Mouse (Mus musculus) forebrain, embryonic 12.5 days (tissue): ENCODE results near the gene Anapc5. TPM values are rescaled to one million over a fixed set of nuclear protein-coding genes. Genes with fewer than 3 reads are reported as not detected.

Experiments used
- ATAC-seq: fragments of 200-750 bp; cut with Nextera tagmentation; 2 replicates; pipeline ENCODE4 v1.8.0; 2017; ENCODE audit warnings: moderate TSS enrichment; ENCODE audit not compliant: low FRiP score
- H3K27ac ChIP-seq: fragments of 300-500 bp; sonication (generic); 2 replicates; pipeline ENCODE4 v1.5.1; 2016; ENCODE audit warnings: mild to moderate bottlenecking
- H3K27me3 ChIP-seq: fragments of 300-500 bp; sonication (generic); 2 replicates; pipeline ENCODE4 v1.6.1; 2016; ENCODE audit warnings: mild to moderate bottlenecking
- H3K36me3 ChIP-seq: fragments of 300-500 bp; sonication (generic); replicated peaks from 2 replicates; pipeline ENCODE4 v1.6.1; 2016; ENCODE audit warnings: mild to moderate bottlenecking
- H3K4me1 ChIP-seq: fragments of 300-500 bp; sonication (generic); 2 replicates; pipeline ENCODE4 v1.6.1; 2016
- H3K4me2 ChIP-seq: fragments of 300-500 bp; sonication (generic); 2 replicates; pipeline ENCODE4 v1.6.1; 2016; ENCODE audit warnings: mild to moderate bottlenecking, moderate library complexity
- H3K4me3 ChIP-seq: fragments of 300-500 bp; sonication (generic); replicated peaks from 2 replicates; pipeline ENCODE4 v1.5.1; 2016; ENCODE audit warnings: mild to moderate bottlenecking
- H3K9ac ChIP-seq: fragments of 300-500 bp; sonication (generic); 2 replicates; pipeline ENCODE4 v1.6.1; 2016; ENCODE audit warnings: mild to moderate bottlenecking
- H3K9me3 ChIP-seq: fragments of 300-500 bp; sonication (generic); 2 replicates; pipeline ENCODE4 v1.6.1; 2016
- WGBS: fragments of 180-500 bp; shearing (Covaris S2); methylation state at CpG from one replicate; pipeline ENCODE4 v1.1.7; 2016; 5-methylcytosine and 5-hydroxymethylcytosine counted together
- polyA plus RNA-seq: library from polyadenylated mRNA; unstranded; fragments of >200 nt; fragmentation: Nextera tagmentation; extraction: Ambion mirVana; gene quantifications from 2 replicates; pipeline ENCODE4 v1.2.1, GENCODE M21; 2016

Gene Anapc5
- polyA plus RNA-seq, 1 experiment from 2014 or later: 563 TPM

DNA sequence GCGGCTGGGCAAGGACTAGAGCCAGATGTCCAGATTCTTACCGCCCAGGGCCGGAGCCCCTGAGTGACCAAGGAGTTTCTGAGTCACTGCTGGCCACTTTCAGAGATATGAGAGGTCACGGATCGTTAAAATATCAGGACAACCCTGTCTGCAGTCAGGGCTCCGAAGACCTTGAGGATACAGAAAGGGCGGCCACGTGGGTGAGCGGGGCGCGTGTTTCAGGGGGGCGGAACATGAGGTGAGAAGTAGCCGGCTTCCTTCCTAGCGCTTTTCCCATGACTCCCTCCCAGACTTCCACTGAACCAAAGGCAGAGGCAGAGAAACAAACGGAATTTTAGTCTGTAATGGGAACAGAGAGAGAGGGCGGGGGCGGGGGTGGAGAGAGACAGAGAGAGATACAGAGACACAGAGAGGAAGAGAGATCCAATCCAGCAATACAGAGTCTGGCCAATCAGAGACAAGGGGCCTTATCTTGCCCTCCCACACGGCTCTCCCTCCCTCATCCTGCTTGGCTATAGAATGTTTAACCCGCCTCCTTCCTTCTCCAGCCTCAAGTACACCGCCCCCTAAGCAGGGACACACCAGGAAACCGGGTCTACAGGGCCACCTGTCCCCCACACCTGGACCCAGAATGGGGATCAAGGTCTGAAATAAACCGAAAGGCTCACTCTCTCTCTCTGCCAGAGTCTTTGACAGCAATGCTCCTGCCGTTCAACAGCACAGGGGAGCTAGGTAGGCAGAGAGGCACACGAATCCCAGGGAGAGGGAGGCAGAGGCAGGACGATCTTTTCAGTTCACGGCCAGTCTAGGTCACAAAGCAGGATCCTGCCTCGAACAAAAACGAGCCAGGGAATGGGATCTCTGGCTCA lies 46.2 kb downstream of the Anapc5 start:
- Histone ChIP-seq H3K27me3 (no peaks in the 10 kb centered on the region), H3K4me3 (no peak overlapping the region), H3K9me3 (0 out of 2 replicates have a peak, but pooled peaks cover 4% of the 10 kb centered on the region), H3K9ac (no peak overlapping the region), H3K4me2 (no peak overlapping the region), H3K36me3 (peaks cover 6% of the 10 kb centered on the region; the same call in 1 of the 2 replicates), H3K27ac (no peak overlapping the region), H3K4me1 (peaks cover 18% of the 10 kb centered on the region)
- 81% methylated on average over 28 of the region's 28 CpGs for WGBS
- no peak for ATAC-seq

DNA sequence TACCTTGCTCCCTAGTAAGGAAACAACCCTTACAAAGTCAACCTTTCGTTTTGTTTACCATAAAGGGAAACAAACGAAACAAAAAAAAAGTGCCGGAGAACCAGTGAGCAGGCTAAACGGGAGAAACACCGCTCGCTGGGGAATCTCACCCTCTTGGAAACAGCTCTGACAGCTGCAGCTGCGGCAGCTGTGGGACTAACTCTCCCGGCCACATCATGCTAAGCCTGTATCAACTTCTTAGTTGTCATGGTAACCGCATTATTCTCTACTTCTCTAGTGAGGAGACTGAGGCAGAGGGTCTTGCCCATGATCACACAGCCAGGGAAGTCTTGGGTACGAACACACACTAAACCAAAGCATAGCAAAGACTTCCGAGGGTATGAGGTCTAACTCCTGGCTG lies 47.4 kb downstream of the Anapc5 start:
- 78% methylated on average over 11 of the region's 11 CpGs for WGBS
- Histone ChIP-seq H3K9ac (no peak overlapping the region), H3K4me1 (peaks cover 12% of the 10 kb centered on the region), H3K9me3 (0 out of 2 replicates have a peak, but pooled peaks cover 4% of the 10 kb centered on the region), H3K4me3 (no peak overlapping the region), H3K27me3 (no peaks in the 10 kb centered on the region), H3K27ac (no peak overlapping the region), H3K4me2 (no peak overlapping the region), H3K36me3 (peaks cover 8% of the 10 kb centered on the region; the same call in 1 of the 2 replicates)
- no peak for ATAC-seq

GRCm38 (mm10) chr5:122771428-122771827 lies 49.7 kb downstream of the Anapc5 start:
- no peak overlapping the region for H3K9ac ChIP-seq
- H3K4me3 ChIP-seq: no peak overlapping the region
- 93% methylated on average over 9 of the region's 9 CpGs for WGBS
- peaks cover 8% of the 10 kb centered on the region; the same call in 1 of the 2 replicates for H3K36me3 ChIP-seq
- H3K9me3 ChIP-seq: 0 out of 2 replicates have a peak, but pooled peaks cover 4% of the 10 kb centered on the region
- no peak overlapping the region for H3K27ac ChIP-seq
- H3K4me2 ChIP-seq: no peak overlapping the region
- ATAC-seq: no peak
- no peaks in the 10 kb centered on the region for H3K27me3 ChIP-seq
- H3K4me1 ChIP-seq: 0 out of 2 replicates have a peak, but pooled peaks cover 5% of the 10 kb centered on the region

DNA sequence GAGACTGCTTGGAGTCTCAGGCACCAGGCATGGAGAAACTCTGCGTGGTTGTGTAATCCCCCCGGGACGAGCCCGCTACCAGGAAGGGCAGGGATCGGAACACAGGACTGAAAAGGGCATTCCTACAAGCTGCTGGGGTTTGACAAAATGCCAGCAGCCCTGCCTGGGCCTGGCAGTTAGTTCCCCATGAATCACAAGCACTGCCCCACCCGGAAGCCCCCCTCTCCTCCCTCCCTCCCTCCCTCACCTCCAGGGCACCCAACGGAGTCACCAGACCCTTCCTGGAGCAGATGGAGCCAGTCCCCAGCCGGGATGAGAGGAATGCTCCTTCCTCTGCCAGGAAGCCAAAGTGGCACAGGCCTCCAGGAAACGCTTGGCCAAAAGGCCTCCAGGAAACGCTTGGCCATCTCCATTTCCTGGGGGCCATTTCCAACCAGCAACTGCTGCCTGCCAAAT lies 50.3 kb downstream of the Anapc5 start:
- 0 out of 2 replicates have a peak, but pooled peaks cover 5% of the 10 kb centered on the region for H3K4me1 ChIP-seq
- no peak overlapping the region for H3K4me3 ChIP-seq
- 0 out of 2 replicates have a peak, but pooled peaks cover 4% of the 10 kb centered on the region for H3K9me3 ChIP-seq
- 78% methylated on average over 10 of the region's 10 CpGs for WGBS
- ATAC-seq: no peak
- peaks cover 8% of the 10 kb centered on the region; the same call in 1 of the 2 replicates for H3K36me3 ChIP-seq
- H3K27ac ChIP-seq: no peak overlapping the region
- H3K9ac ChIP-seq: no peak overlapping the region
- H3K27me3 ChIP-seq: no peaks in the 10 kb centered on the region
- H3K4me2 ChIP-seq: no peak overlapping the region

DNA sequence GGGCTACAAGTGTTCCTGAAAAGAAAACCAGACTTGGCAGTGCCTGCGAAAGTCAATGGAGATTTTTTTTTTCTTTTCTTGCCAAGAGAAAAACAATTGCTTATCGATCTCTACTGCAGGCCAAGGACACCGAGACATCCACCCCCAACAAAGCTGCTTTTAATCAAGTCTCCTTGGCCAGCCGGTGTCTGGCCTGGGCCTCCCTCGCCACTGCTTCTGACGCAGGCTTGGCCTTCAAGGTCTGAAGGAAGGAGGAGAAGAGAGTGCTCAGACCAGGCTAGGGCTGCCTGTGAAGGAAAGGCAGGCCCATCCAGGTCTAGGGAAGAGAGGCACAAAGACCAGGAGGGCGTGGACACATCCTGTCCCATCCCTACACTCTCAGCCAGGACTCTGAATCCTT lies 50.8 kb downstream of the Anapc5 start:
- ATAC-seq: no peak
- 0 out of 2 replicates have a peak, but pooled peaks cover 4% of the 10 kb centered on the region for H3K9me3 ChIP-seq
- peaks cover 8% of the 10 kb centered on the region; the same call in 1 of the 2 replicates for H3K36me3 ChIP-seq
- WGBS: 86% methylated on average over 7 of the region's 7 CpGs
- no peak overlapping the region for H3K4me3 ChIP-seq
- no peak overlapping the region for H3K4me2 ChIP-seq
- H3K27me3 ChIP-seq: no peaks in the 10 kb centered on the region
- no peak overlapping the region for H3K9ac ChIP-seq
- H3K27ac ChIP-seq: no peak overlapping the region
- H3K4me1 ChIP-seq: 0 out of 2 replicates have a peak, but pooled peaks cover 5% of the 10 kb centered on the region

DNA sequence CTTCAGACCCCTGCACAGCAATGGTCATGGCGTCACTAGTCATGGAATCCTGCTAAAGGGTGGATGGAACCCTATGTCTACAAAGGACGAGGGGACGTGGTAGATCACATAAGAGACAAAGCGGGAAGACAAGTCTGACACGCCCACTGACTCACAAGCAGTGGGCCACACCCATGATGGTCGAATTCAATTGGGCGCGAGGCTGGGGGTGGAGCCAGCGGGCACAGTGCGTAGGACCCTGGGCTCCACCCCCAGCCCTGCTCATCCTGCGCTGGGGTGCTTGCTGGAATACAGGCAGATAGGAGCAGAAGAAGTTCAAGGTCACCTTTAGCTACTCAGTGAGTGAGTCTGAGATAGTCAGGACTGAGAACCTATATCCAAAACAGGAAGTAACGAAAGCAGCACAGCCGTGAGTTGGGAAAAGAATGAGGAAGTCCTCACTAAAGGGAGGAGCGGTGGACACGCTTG lies 52.0 kb downstream of the Anapc5 start:
- WGBS: 88% methylated on average over 15 of the region's 15 CpGs
- 0 out of 2 replicates have a peak, but pooled peaks cover 5% of the 10 kb centered on the region for H3K4me1 ChIP-seq
- H3K36me3 ChIP-seq: peaks cover 8% of the 10 kb centered on the region; the same call in 1 of the 2 replicates
- H3K27ac ChIP-seq: no peak overlapping the region
- no peak overlapping the region for H3K9ac ChIP-seq
- H3K9me3 ChIP-seq: 0 out of 2 replicates have a peak, but pooled peaks cover 4% of the 10 kb centered on the region
- no peak for ATAC-seq
- no peaks in the 10 kb centered on the region for H3K27me3 ChIP-seq
- H3K4me2 ChIP-seq: no peak overlapping the region
- no peak overlapping the region for H3K4me3 ChIP-seq

GRCm38 (mm10) chr5:122767283-122767682 lies 53.9 kb downstream of the Anapc5 start:
- no peak for ATAC-seq
- Histone ChIP-seq H3K27me3 (no peaks in the 10 kb centered on the region), H3K9ac (no peak overlapping the region), H3K36me3 (peaks cover 16% of the 10 kb centered on the region), H3K27ac (no peak overlapping the region), H3K9me3 (0 out of 2 replicates have a peak, but pooled peaks cover 2% of the 10 kb centered on the region), H3K4me1 (no peaks in the 10 kb centered on the region), H3K4me3 (no peak overlapping the region), H3K4me2 (no peak overlapping the region)
- 94% methylated on average over 11 of the region's 11 CpGs for WGBS

GRCm38 (mm10) chr5:122764032-122764464 lies 57.1 kb downstream of the Anapc5 start:
- peaks cover 18% of the 10 kb centered on the region; the same call in 1 of the 2 replicates for H3K36me3 ChIP-seq
- ATAC-seq: no peak
- no peak overlapping the region for H3K9ac ChIP-seq
- no peak overlapping the region for H3K27ac ChIP-seq
- H3K27me3 ChIP-seq: no peaks in the 10 kb centered on the region
- H3K4me3 ChIP-seq: no peak overlapping the region
- no peaks in the 10 kb centered on the region for H3K4me1 ChIP-seq
- no peak overlapping the region for H3K4me2 ChIP-seq
- 59% methylated on average over 9 of the region's 10 CpGs for WGBS
- no peaks in the 10 kb centered on the region for H3K9me3 ChIP-seq

GRCm38 (mm10) chr5:122763271-122764031 lies 57.7 kb downstream of the Anapc5 start:
- Histone ChIP-seq H3K4me2 (no peak overlapping the region), H3K9ac (no peak overlapping the region), H3K27me3 (no peaks in the 10 kb centered on the region), H3K36me3 (peaks cover 18% of the 10 kb centered on the region; the same call in 1 of the 2 replicates), H3K27ac (no peak overlapping the region), H3K9me3 (no peaks in the 10 kb centered on the region), H3K4me3 (no peak overlapping the region), H3K4me1 (no peaks in the 10 kb centered on the region)
- ATAC-seq: no peak
- 89% methylated on average over 29 of the region's 29 CpGs for WGBS

DNA sequence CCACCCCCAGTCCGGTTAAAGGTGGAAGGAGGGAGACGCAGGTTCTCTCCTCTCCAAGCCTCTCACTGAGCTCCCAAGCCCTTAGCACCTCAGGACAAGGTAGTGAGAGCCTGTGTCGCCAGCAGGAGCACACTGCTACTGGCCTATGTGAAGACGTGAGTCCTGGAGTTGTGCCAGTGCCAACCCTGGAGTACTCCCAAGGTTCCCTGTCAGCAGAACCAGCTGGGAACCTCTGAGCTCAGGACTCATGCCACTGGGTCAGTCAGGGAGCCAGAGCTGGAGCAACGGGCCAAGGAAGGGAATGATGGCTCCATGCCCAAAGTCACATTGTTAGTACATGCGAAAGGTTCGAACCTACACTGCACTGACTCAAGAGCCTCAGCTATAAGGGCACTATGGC lies 64.5 kb downstream of the Anapc5 start:
- Histone ChIP-seq H3K9me3 (no peaks in the 10 kb centered on the region), H3K9ac (no peak overlapping the region), H3K27me3 (no peaks in the 10 kb centered on the region), H3K36me3 (peaks cover 32% of the 10 kb centered on the region), H3K4me1 (no peaks in the 10 kb centered on the region), H3K4me2 (no peak overlapping the region), H3K27ac (no peak overlapping the region), H3K4me3 (no peak overlapping the region)
- no peak for ATAC-seq
- WGBS: 94% methylated on average over 7 of the region's 7 CpGs

- Histone ChIP-seq H3K36me3 (peaks cover 32% of the 10 kb centered on the region), H3K4me2 (no peak overlapping the region), H3K4me3 (no peak overlapping the region), H3K4me1 (no peaks in the 10 kb centered on the region), H3K27ac (no peak overlapping the region), H3K9me3 (no peaks in the 10 kb centered on the region), H3K9ac (no peak overlapping the region), H3K27me3 (no peaks in the 10 kb centered on the region)
- ATAC-seq: no peak
- 63% methylated on average over 6 of the region's 6 CpGs for WGBS
Observed at GRCm38 (mm10) chr5:122756144-122756543, 65.0 kb downstream of the Anapc5 start.

- no peak for ATAC-seq
- 94% methylated on average over 4 of the region's 4 CpGs for WGBS
- no peak overlapping the region for H3K4me3 ChIP-seq
- H3K4me1 ChIP-seq: no peaks in the 10 kb centered on the region
- no peaks in the 10 kb centered on the region for H3K9me3 ChIP-seq
- H3K4me2 ChIP-seq: no peak overlapping the region
- no peak overlapping the region for H3K27ac ChIP-seq
- H3K27me3 ChIP-seq: no peaks in the 10 kb centered on the region
- no peak overlapping the region for H3K9ac ChIP-seq
- peaks cover 32% of the 10 kb centered on the region for H3K36me3 ChIP-seq
Observed at GRCm38 (mm10) chr5:122755620-122756019, 65.5 kb downstream of the Anapc5 start.
